ENCODE assay signal across 13 mouse cellular contexts in the genomic region with DNA sequence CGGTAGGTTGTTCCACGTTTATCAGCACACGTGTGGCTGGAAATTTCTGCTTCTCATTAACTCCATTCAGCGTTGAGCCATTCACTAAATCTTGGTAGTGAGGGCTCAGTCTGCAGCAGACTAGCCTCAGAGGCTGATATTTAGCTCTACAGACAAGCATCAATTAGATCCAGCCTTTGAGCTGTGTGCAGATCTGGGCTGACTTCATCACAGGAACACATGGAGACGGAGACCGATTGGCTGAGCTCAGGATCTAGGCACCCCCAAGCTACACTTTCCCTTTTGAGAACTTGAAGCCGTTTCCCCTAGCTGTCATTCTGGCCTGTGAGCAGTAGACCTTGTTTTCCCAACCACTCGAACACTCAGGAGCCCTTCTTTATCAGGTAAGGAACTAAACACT. TPM values are rescaled to one million over a fixed set of nuclear protein-coding genes. Genes with fewer than 3 reads are reported as not detected.
A peak's percentile ranks its signal among the peaks of the same experiment; 100 is the strongest.
DNase-seq lines count a peak whose midpoint lies in the region; ATAC-seq and TF ChIP-seq lines count a peak whose summit lies in the region.
"Had no signal": no experiment of that assay in that cellular context is flagged by ENCODE, and none has a peak within 500 bp of the region (broad histone marks: within the 10 kb centered on the region; RNA-seq: fewer than 3 reads in every experiment).

No protein-coding gene starts in this region.

- peaks cover 27% of the 10 kb centered on the region for H3K36me3 ChIP-seq in heart, adult 2 months (ENCODE audit: control insufficient read depth, insufficient read depth, low read length)
- no peaks in the 10 kb centered on the region for H3K36me3 ChIP-seq in lung, embryonic 15.5 days
- no peaks in the 10 kb centered on the region for H3K36me3 ChIP-seq in embryonic facial prominence, embryonic 14.5 days (ENCODE audit: control insufficient read depth, insufficient read depth, low read length)
- H3K36me3 ChIP-seq in liver, postnatal 0 days (replicated peaks; ENCODE audit: insufficient read depth, low read length), result no peaks in the 10 kb centered on the region
- H3K36me3 ChIP-seq: hindbrain, embryonic 12.5 days had no signal

- H3K4me2 ChIP-seq in lung, embryonic 15.5 days, result no peak overlapping the region
- no peak overlapping the region for H3K4me2 ChIP-seq in embryonic facial prominence, embryonic 14.5 days (ENCODE audit: low read depth, low read length)
- H3K4me2 ChIP-seq in liver, postnatal 0 days (ENCODE audit: low read depth, low read length), result peak overlapping the region; percentile 38; the same call in 1 of the 2 replicates
- H3K4me2 ChIP-seq: hindbrain, embryonic 12.5 days had no signal

- peaks cover 2% of the 10 kb centered on the region; the same call in 1 of the 2 replicates for H3K79me2 ChIP-seq in heart, adult 2 months (replicated peaks; ENCODE audit: control insufficient read depth, insufficient read depth, low read length)

- TF ChIP-seq CTCF in heart, adult 2 months (IDR thresholded peaks at IDR 0.05), result no peak
- no peak for TF ChIP-seq CTCF in liver, postnatal 0 days (IDR thresholded peaks at IDR 0.05; ENCODE audit: low read depth)

- ATAC-seq in lung, embryonic 15.5 days (ENCODE audit: borderline replicate concordance, extremely low read depth, low FRiP score, low TSS enrichment), result no peak
- ATAC-seq in embryonic facial prominence, embryonic 14.5 days (ENCODE audit: low read depth), result no peak; the same call in 1 of the 2 replicates
- ATAC-seq in liver, postnatal 0 days, result no peak
- ATAC-seq: midbrain, embryonic 16.5 days had no signal

- DNase-seq in heart, adult 2 months, result peak in 1 of 2 experiments; percentile 19
- DNase-seq in heart, postnatal 10 days, result no peak
- no peak for DNase-seq in lung, postnatal 4 days
- no peak for DNase-seq in embryonic facial prominence, embryonic 14.5 days (ENCODE audit: low spot score)
- no peak for DNase-seq in liver, postnatal 0 days
- no peak for DNase-seq in Muller cell, postnatal 12 days (ENCODE audit: inconsistent ontology term)
- no peak for DNase-seq in frontal cortex, adult 2 months (ENCODE audit: extremely low spot score in 1 of 2, low spot score in 1 of 2)
- DNase-seq: adrenal gland, postnatal 10 days; cerebellum, adult 8-10 months had no signal

- H3K27ac ChIP-seq in heart, adult 2 months, result peak overlapping the region; percentile 91
- peak overlapping the region; percentile 27; the same call in 1 of the 2 replicates for H3K27ac ChIP-seq in lung, embryonic 15.5 days
- 0 out of 2 replicates have a peak overlapping the region, but pooled peaks have one; percentile 4 for H3K27ac ChIP-seq in embryonic facial prominence, embryonic 14.5 days (replicated peaks; ENCODE audit: low read depth, low read length)
- peak overlapping the region; percentile 78 for H3K27ac ChIP-seq in liver, postnatal 0 days (ENCODE audit: low read depth)
- H3K27ac ChIP-seq: hindbrain, embryonic 12.5 days; liver, embryonic 14.5 days had no signal

- H3K27me3 ChIP-seq in heart, adult 2 months (ENCODE audit: control insufficient read depth, insufficient read depth, low read length), result no peaks in the 10 kb centered on the region
- no peaks in the 10 kb centered on the region for H3K27me3 ChIP-seq in lung, embryonic 15.5 days
- no peaks in the 10 kb centered on the region for H3K27me3 ChIP-seq in embryonic facial prominence, embryonic 14.5 days (replicated peaks; ENCODE audit: control insufficient read depth, insufficient read depth, low read length)
- H3K27me3 ChIP-seq in liver, postnatal 0 days (ENCODE audit: insufficient read depth, low read length), result no peaks in the 10 kb centered on the region
- H3K27me3 ChIP-seq: hindbrain, embryonic 12.5 days had no signal

- no peak for TF ChIP-seq EP300 in heart, adult 2 months (IDR thresholded peaks at IDR 0.05; ENCODE audit: insufficient read depth, low read depth, low read length)
- TF ChIP-seq EP300 in liver, postnatal 0 days (IDR thresholded peaks at IDR 0.05; ENCODE audit: low read depth), result no peak

- no peaks in the 10 kb centered on the region for H3K9me3 ChIP-seq in lung, embryonic 15.5 days
- no peaks in the 10 kb centered on the region for H3K9me3 ChIP-seq in embryonic facial prominence, embryonic 14.5 days (ENCODE audit: control insufficient read depth, low read length)
- H3K9me3 ChIP-seq in liver, postnatal 0 days (ENCODE audit: low read length), result no peaks in the 10 kb centered on the region
- H3K9me3 ChIP-seq: hindbrain, embryonic 12.5 days had no signal

- 42% methylated on average over 8 of the region's 8 CpGs for WGBS in heart, adult 2 months
- WGBS in lung, embryonic 15.5 days, result 53% methylated on average over 8 of the region's 8 CpGs
- 36% methylated on average over 8 of the region's 8 CpGs for WGBS in embryonic facial prominence, embryonic 14.5 days
- 44% methylated on average over 8 of the region's 8 CpGs for WGBS in liver, postnatal 0 days (ENCODE audit: insufficient replicate concordance)

- peak overlapping the region; percentile 31; the same call in 1 of the 2 replicates for H3K4me3 ChIP-seq in heart, adult 2 months
- no peak overlapping the region for H3K4me3 ChIP-seq in lung, embryonic 15.5 days
- H3K4me3 ChIP-seq in embryonic facial prominence, embryonic 14.5 days (ENCODE audit: low read depth, low read length), result no peak overlapping the region
- no peak overlapping the region for H3K4me3 ChIP-seq in liver, postnatal 0 days (ENCODE audit: low read depth, low read length)
- H3K4me3 ChIP-seq: hindbrain, embryonic 12.5 days had no signal

- no peak for TF ChIP-seq POLR2A in heart, adult 2 months (IDR thresholded peaks at IDR 0.05; ENCODE audit: insufficient read depth, low read depth, low read length)

- H3K9ac ChIP-seq in heart, adult 2 months (ENCODE audit: low read depth, low read length), result peak overlapping the region; percentile 37
- H3K9ac ChIP-seq in lung, embryonic 15.5 days, result no peak overlapping the region
- H3K9ac ChIP-seq in embryonic facial prominence, embryonic 14.5 days (ENCODE audit: low read depth, low read length), result no peak overlapping the region
- no peak overlapping the region for H3K9ac ChIP-seq in liver, postnatal 0 days (replicated peaks)
- H3K9ac ChIP-seq: hindbrain, embryonic 12.5 days; liver, embryonic 14.5 days had no signal

- peaks cover 46% of the 10 kb centered on the region for H3K4me1 ChIP-seq in heart, adult 2 months (ENCODE audit: control insufficient read depth, insufficient read depth, low read length)
- peaks cover 47% of the 10 kb centered on the region for H3K4me1 ChIP-seq in lung, embryonic 15.5 days
- peaks cover 25% of the 10 kb centered on the region for H3K4me1 ChIP-seq in embryonic facial prominence, embryonic 14.5 days (ENCODE audit: control insufficient read depth, insufficient read depth, low read length)
- H3K4me1 ChIP-seq in liver, postnatal 0 days (ENCODE audit: insufficient read depth), result peaks cover 58% of the 10 kb centered on the region

- intact Hi-C loops in heart, adult 2 months (cut with DNase I), result no loop called here
- intact Hi-C loops in heart, postnatal 10 days (cut with DNase I), result no loop called here

RNA-seq across cellular contexts. Expression of a gene that starts 34.5 kb away (rescaled TPM):
- total RNA-seq in heart, adult 2 months (2021), result 10 to 100 TPM; 23.5 to 28.2 TPM
- polyA plus RNA-seq in heart, adult 2 months (2012; rRNA removed), result 14.9 and 17.4 TPM in 2 replicates
- total RNA-seq in heart, postnatal 10 days (2021), result 10 to 100 TPM; 41.1 to 47.5 TPM
- polyA plus RNA-seq in lung, embryonic 15.5 days (2015; fragmentation: Nextera tagmentation; extraction: Ambion mirVana), result 34.4 and 35.2 TPM in 2 replicates
- 18.8 and 22.9 TPM in 2 replicates for polyA plus RNA-seq in embryonic facial prominence, embryonic 14.5 days (2014; fragmentation: Nextera tagmentation; extraction: Ambion mirVana)
- 9.4 and 11.5 TPM in 2 replicates for polyA plus RNA-seq in liver, postnatal 0 days (2015; fragmentation: Nextera tagmentation; extraction: Ambion mirVana)
- polyA plus RNA-seq in frontal cortex, adult 2 months (2012; rRNA removed), result 3.1 and 4.6 TPM in 2 replicates

Comparison
In these comparisons a context has a peak if more than half of its experiments do, and no peak if none do; other contexts are left out.
1. H3K27ac ChIP-seq: peak in every context shown above with its lines; median percentile 91 in heart, adult 2 months; 78 in liver, postnatal 0 days; 27 in lung, embryonic 15.5 days; 4 in embryonic facial prominence, embryonic 14.5 days.